In the genomic region with DNA sequence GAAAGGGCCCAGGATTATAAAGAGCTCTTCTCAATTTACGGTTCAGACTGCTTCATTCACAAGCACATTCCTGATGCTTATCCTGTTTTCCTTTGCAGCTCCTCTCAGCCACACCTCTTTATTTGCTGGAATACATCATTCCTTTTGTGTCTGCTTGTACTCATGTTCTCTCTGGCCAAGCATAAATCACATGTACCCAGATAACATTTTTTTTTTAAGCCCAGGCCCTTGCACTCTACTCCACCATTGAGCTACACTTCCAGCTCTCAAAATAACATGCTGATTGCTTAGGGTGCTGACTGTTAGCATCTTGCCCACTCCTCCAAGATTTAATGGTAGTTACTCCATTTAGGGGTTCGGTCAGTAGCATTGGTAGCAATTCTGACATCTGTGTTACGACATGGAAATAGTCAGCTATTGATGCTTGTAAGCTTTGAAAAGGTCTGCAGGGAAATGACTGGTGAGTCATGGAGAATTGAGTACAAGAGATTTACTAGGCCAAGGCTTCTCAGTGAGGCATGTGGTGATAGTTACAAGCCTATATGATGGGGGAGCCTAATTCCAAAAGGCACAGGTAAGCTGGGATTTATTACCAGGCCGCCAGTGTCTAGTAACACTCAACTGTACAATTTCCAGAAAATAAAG, we compare ENCODE assay signal across 9 mouse cellular contexts. TPM values are rescaled to one million over a fixed set of nuclear protein-coding genes. Genes with fewer than 3 reads are reported as not detected.
DNase-seq lines count a peak whose midpoint lies in the region; ATAC-seq and TF ChIP-seq lines count a peak whose summit lies in the region.
"Had no signal": no experiment of that assay in that cellular context is flagged by ENCODE, and none has a peak within 500 bp of the region (broad histone marks: within the 10 kb centered on the region; RNA-seq: fewer than 3 reads in every experiment).

No protein-coding gene starts in this region.

- H3K4me1 ChIP-seq in CH12.LX (ENCODE audit: control insufficient read depth in 1 of 2, insufficient read depth in 2 of 2), result peaks cover 3 to 32% of the 10 kb centered on the region in 2 experiments; a peak in 3 of 4 replicates
- peaks cover 32% of the 10 kb centered on the region for H3K4me1 ChIP-seq in heart, embryonic 15.5 days (replicated peaks)
- H3K4me1 ChIP-seq in liver, embryonic 15.5 days (replicated peaks), result peaks cover 37% of the 10 kb centered on the region

- no peak overlapping the region for H3K27ac ChIP-seq in CH12.LX (ENCODE audit: insufficient read depth, low read depth)
- peak overlapping the region; percentile 43; the same call in 1 of the 2 replicates for H3K27ac ChIP-seq in heart, embryonic 15.5 days
- H3K27ac ChIP-seq in liver, embryonic 15.5 days (replicated peaks), result no peak overlapping the region

- peak; percentile 62 for DNase-seq in adrenal gland, adult 2 months
- no peak for DNase-seq in adrenal gland, postnatal 4 days (ENCODE audit: low spot score in 2 of 2)
- DNase-seq in CH12.LX (ENCODE audit: extremely low read depth), result no peak
- DNase-seq in urinary bladder, postnatal 4 days (ENCODE audit: low spot score in 2 of 2), result no peak
- DNase-seq in right cerebral cortex, postnatal 25 days, result no peak
- no peak for DNase-seq in frontal cortex, adult 2 months (ENCODE audit: extremely low spot score in 1 of 2, low spot score in 1 of 2)
- DNase-seq: kidney, postnatal 4 days had no signal

- TF ChIP-seq EP300 in CH12.LX (IDR thresholded peaks at IDR 0.05; ENCODE audit: low read length), result no peak

- peak overlapping the region; percentile 23 to 99 (median 83) for H3K4me3 ChIP-seq in CH12.LX (replicated peaks in 1 of 3; ENCODE audit: low read depth in 2 of 3, low read length in 2 of 3, poor library complexity in 1 of 3)
- H3K4me3 ChIP-seq in heart, embryonic 15.5 days, result peak overlapping the region; percentile 92
- H3K4me3 ChIP-seq in liver, embryonic 15.5 days (replicated peaks), result peak overlapping the region; percentile 90

- no peak for TF ChIP-seq POLR2A in CH12.LX (IDR thresholded peaks at IDR 0.05; ENCODE audit: low read depth, low read length)

- no peaks in the 10 kb centered on the region for H3K9me3 ChIP-seq in CH12.LX (replicated peaks; ENCODE audit: low read length)
- no peaks in the 10 kb centered on the region for H3K9me3 ChIP-seq in heart, embryonic 15.5 days (replicated peaks)
- no peaks in the 10 kb centered on the region for H3K9me3 ChIP-seq in liver, embryonic 15.5 days (replicated peaks)

- dilution Hi-C loops in CH12.LX (cut with MboI; ENCODE audit: extremely low pct_ligation_motif_present, extremely low pct_unique_long_range_greater_than_20kb, low sequenced_read_pairs), result no loop called here

- TF ChIP-seq RAD21 in CH12.LX (IDR thresholded peaks at IDR 0.05; ENCODE audit: low read depth, low read length), result no peak

- H3K9ac ChIP-seq in CH12.LX (ENCODE audit: insufficient read depth, low read depth), result peak overlapping the region; percentile 66
- H3K9ac ChIP-seq in heart, embryonic 15.5 days, result peak overlapping the region; percentile 79
- H3K9ac ChIP-seq in liver, embryonic 15.5 days, result no peak overlapping the region

- H3K27me3 ChIP-seq in CH12.LX (replicated peaks), result no peaks in the 10 kb centered on the region
- no peaks in the 10 kb centered on the region for H3K27me3 ChIP-seq in heart, embryonic 15.5 days
- no peaks in the 10 kb centered on the region for H3K27me3 ChIP-seq in liver, embryonic 15.5 days

- in situ Hi-C loops in CH12.LX (cut with MboI; ENCODE audit: low pct_ligation_motif_present, low pct_unique_long_range_greater_than_20kb, low sequenced_read_pairs), result no loop called here

- 63% methylated on average over 4 of the region's 4 CpGs for WGBS in heart, embryonic 15.5 days
- WGBS in liver, embryonic 15.5 days (ENCODE audit: insufficient replicate concordance), result 81% methylated on average over 4 of the region's 4 CpGs

- H3K79me2 ChIP-seq in CH12.LX (replicated peaks; ENCODE audit: control insufficient read depth, extremely low read depth, insufficient read depth, poor library complexity, severe bottlenecking), result peaks cover 26% of the 10 kb centered on the region

- peak overlapping the region; percentile 97 for H3K4me2 ChIP-seq in CH12.LX (ENCODE audit: insufficient read depth, low read depth, poor library complexity, severe bottlenecking)
- peak overlapping the region; percentile 75 for H3K4me2 ChIP-seq in heart, embryonic 15.5 days
- peak overlapping the region; percentile 99 for H3K4me2 ChIP-seq in liver, embryonic 15.5 days

- TF ChIP-seq CTCF in CH12.LX (conservative IDR thresholded peaks at IDR 0.05 in 1 of 2, IDR thresholded peaks at IDR 0.05 in 1 of 2; ENCODE audit: low read depth in 2 of 2, low read length in 2 of 2), result no peak

- peaks cover 17 to 49% of the 10 kb centered on the region in 2 experiments for H3K36me3 ChIP-seq in CH12.LX (replicated peaks in 1 of 2; ENCODE audit: control insufficient read depth in 1 of 2, insufficient read depth in 1 of 2, low read length in 1 of 2)
- peaks cover 26% of the 10 kb centered on the region for H3K36me3 ChIP-seq in heart, embryonic 15.5 days
- peaks cover 28% of the 10 kb centered on the region for H3K36me3 ChIP-seq in liver, embryonic 15.5 days (replicated peaks)

- no peak for ATAC-seq in heart, embryonic 15.5 days (replicated peaks; ENCODE audit: insufficient number of reproducible peaks, insufficient read depth, low FRiP score, low read depth)
- ATAC-seq in liver, embryonic 15.5 days (ENCODE audit: insufficient read depth), result no peak

TF ChIP-seq in CH12.LX, 34 proteins besides CTCF, POLR2A, EP300 and RAD21:
- TF ChIP-seq ELF1 (IDR thresholded peaks at IDR 0.05; ENCODE audit: low read depth, low read length) (no peak), ZKSCAN1 (IDR thresholded peaks at IDR 0.05; ENCODE audit: borderline replicate concordance, low read depth, low read length) (no peak), CHD2 (IDR thresholded peaks at IDR 0.05; ENCODE audit: low read length) (no peak), RCOR1 (conservative IDR thresholded peaks at IDR 0.05; ENCODE audit: low read depth, low read length) (no peak), CHD1 (IDR thresholded peaks at IDR 0.05; ENCODE audit: low read depth, low read length) (no peak), GABPA (IDR thresholded peaks at IDR 0.05; ENCODE audit: insufficient replicate concordance, low read depth, low read length) (no peak), MEF2A (IDR thresholded peaks at IDR 0.05; ENCODE audit: borderline replicate concordance, low read depth, low read length) (no peak), ZC3H11A (IDR thresholded peaks at IDR 0.05; ENCODE audit: low read depth, low read length) (no peak), SMC3 (IDR thresholded peaks at IDR 0.05; ENCODE audit: low read depth, low read length) (no peak), KAT2A (IDR thresholded peaks at IDR 0.05; ENCODE audit: insufficient replicate concordance, low read length) (no peak), MAX (IDR thresholded peaks at IDR 0.05; ENCODE audit: low read length) (no peak), MYC (IDR thresholded peaks at IDR 0.05; ENCODE audit: low read depth, low read length) (no peak), POLR2AphosphoS2 (IDR thresholded peaks at IDR 0.05; ENCODE audit: low read depth, low read length) (no peak), NELFE (IDR thresholded peaks at IDR 0.05; ENCODE audit: low read depth, low read length) (no peak), ZMIZ1 (IDR thresholded peaks at IDR 0.05; ENCODE audit: low read depth, low read length) (no peak), E2F4 (IDR thresholded peaks at IDR 0.05; ENCODE audit: insufficient replicate concordance, low read depth, low read length) (no peak)
TF ChIP-seq in CH12.LX: peak in this region for 0.

RNA-seq across cellular contexts. Expression of a gene that starts 1.2 kb away (rescaled TPM):
- not detected for total RNA-seq in adrenal gland, adult 2 months (2021)
- polyA plus RNA-seq in adrenal gland, adult 2 months (2012; rRNA removed), result 1.5 and 1.7 TPM in 2 replicates
- total RNA-seq in adrenal gland, postnatal 4 days (2021), result not detected
- 14.4 and 14.6 TPM in 2 replicates for total RNA-seq in CH12.LX (2012; rRNA removed)
- total RNA-seq in CH12.LX (2014; rRNA removed), result not detected in 2 replicates
- polyA plus RNA-seq in CH12.LX (2012; ENCODE audit: insufficient read length, low read depth), result not detected in 2 replicates
- not detected in 2 replicates for polyA plus RNA-seq in heart, embryonic 15.5 days (2015; fragmentation: Nextera tagmentation; extraction: Ambion mirVana)
- polyA plus RNA-seq in liver, embryonic 15.5 days (2015; fragmentation: Nextera tagmentation; extraction: Ambion mirVana), result not detected in 2 replicates
- 1.3 and 1.8 TPM in 2 replicates for polyA plus RNA-seq in frontal cortex, adult 2 months (2012; rRNA removed)

RNA-seq across cellular contexts. Expression of a gene that starts 2.0 kb away (rescaled TPM):
- total RNA-seq in adrenal gland, adult 2 months (2021), result 10 to 100 TPM; 33.4 to 37.7 TPM
- 46.7 and 47.1 TPM in 2 replicates for polyA plus RNA-seq in adrenal gland, adult 2 months (2012; rRNA removed)
- 10 to 100 TPM; 44.9 TPM for total RNA-seq in adrenal gland, postnatal 4 days (2021)
- total RNA-seq in CH12.LX (2012; rRNA removed) (61.4 and 61.7 TPM in 2 replicates), CH12.LX (2014; rRNA removed) (60.5 and 66.4 TPM in 2 replicates)
- polyA plus RNA-seq in CH12.LX (2012; ENCODE audit: insufficient read length, low read depth), result 47.4 and 50.5 TPM in 2 replicates
- polyA plus RNA-seq in heart, embryonic 15.5 days (2015; fragmentation: Nextera tagmentation; extraction: Ambion mirVana), result 22.2 and 28.0 TPM in 2 replicates
- polyA plus RNA-seq in liver, embryonic 15.5 days (2015; fragmentation: Nextera tagmentation; extraction: Ambion mirVana), result 10.3 and 15.2 TPM in 2 replicates
- 58.3 and 66.5 TPM in 2 replicates for polyA plus RNA-seq in frontal cortex, adult 2 months (2012; rRNA removed)

RNA-seq across cellular contexts. Expression of a gene that starts 20.1 kb away (rescaled TPM):
- not detected for total RNA-seq in adrenal gland, adult 2 months (2021)
- not detected in 2 replicates for polyA plus RNA-seq in adrenal gland, adult 2 months (2012; rRNA removed)
- 1 to 10 TPM; 3.1 to 4.9 TPM for total RNA-seq in adrenal gland, postnatal 4 days (2021)
- total RNA-seq in CH12.LX (2012; rRNA removed), result not detected in 2 replicates
- total RNA-seq in CH12.LX (2014; rRNA removed), result not detected in 2 replicates
- polyA plus RNA-seq in CH12.LX (2012; ENCODE audit: insufficient read length, low read depth), result 0.04 and 0.11 TPM in 2 replicates
- polyA plus RNA-seq in heart, embryonic 15.5 days (2015; fragmentation: Nextera tagmentation; extraction: Ambion mirVana), result 0.76 and 1.1 TPM in 2 replicates
- polyA plus RNA-seq in liver, embryonic 15.5 days (2015; fragmentation: Nextera tagmentation; extraction: Ambion mirVana), result 0.22 and 0.44 TPM in 2 replicates
- 0.13 and 0.26 TPM in 2 replicates for polyA plus RNA-seq in frontal cortex, adult 2 months (2012; rRNA removed)

RNA-seq across cellular contexts. Expression of a gene that starts 47.2 kb away (rescaled TPM):
- total RNA-seq in adrenal gland, adult 2 months (2021), result 10 to 100 TPM; 22.7 to 71.9 TPM
- 17.6 and 31.2 TPM in 2 replicates for polyA plus RNA-seq in adrenal gland, adult 2 months (2012; rRNA removed)
- total RNA-seq in adrenal gland, postnatal 4 days (2021), result 10 to 100 TPM; 32.7 to 41.3 TPM
- total RNA-seq in CH12.LX (2012; rRNA removed) (1.7 and 2.5 TPM in 2 replicates), CH12.LX (2014; rRNA removed) (9.3 and 11.5 TPM in 2 replicates)
- polyA plus RNA-seq in CH12.LX (2012; ENCODE audit: insufficient read length, low read depth), result 23.0 and 24.9 TPM in 2 replicates
- 11.5 and 13.9 TPM in 2 replicates for polyA plus RNA-seq in heart, embryonic 15.5 days (2015; fragmentation: Nextera tagmentation; extraction: Ambion mirVana)
- 36.4 and 44.1 TPM in 2 replicates for polyA plus RNA-seq in liver, embryonic 15.5 days (2015; fragmentation: Nextera tagmentation; extraction: Ambion mirVana)
- polyA plus RNA-seq in frontal cortex, adult 2 months (2012; rRNA removed), result 8.0 and 10.1 TPM in 2 replicates
